Mouse (Mus musculus) limb, embryonic 15.5 days (tissue): Measurements from ENCODE around the gene Nedd1. TPM values are rescaled to one million over a fixed set of nuclear protein-coding genes. Genes with fewer than 3 reads are reported as not detected.

ENCODE experiments used
- ATAC-seq: fragments of 200-750 bp; cut with Nextera tagmentation; 2 replicates; pipeline ENCODE4 v1.8.0; 2017; ENCODE audit warnings: low read depth, moderate TSS enrichment; ENCODE audit not compliant: insufficient number of reproducible peaks, low FRiP score, low TSS enrichment
- H3K27ac ChIP-seq: fragments of 300-500 bp; sonication (generic); 2 replicates; pipeline ENCODE4 v1.5.1; 2015; ENCODE audit warnings: moderate library complexity, mild to moderate bottlenecking, inconsistent platforms
- H3K27me3 ChIP-seq: fragments of 300-500 bp; sonication (generic); 2 replicates; pipeline ENCODE4 v1.6.1; 2015; ENCODE audit warnings: inconsistent platforms
- H3K36me3 ChIP-seq: fragments of 300-500 bp; sonication (generic); 2 replicates; pipeline ENCODE4 v1.6.1; 2015; ENCODE audit warnings: inconsistent platforms
- H3K4me1 ChIP-seq: fragments of 300-500 bp; sonication (generic); 2 replicates; pipeline ENCODE4 v1.6.1; 2015; ENCODE audit warnings: inconsistent platforms
- H3K4me2 ChIP-seq: fragments of 300-500 bp; sonication (generic); 2 replicates; pipeline ENCODE4 v1.6.1; 2015; ENCODE audit warnings: mild to moderate bottlenecking, inconsistent platforms
- H3K4me3 ChIP-seq: fragments of 300-500 bp; sonication (generic); 2 replicates; pipeline ENCODE4 v1.5.1; 2015; ENCODE audit warnings: mild to moderate bottlenecking, inconsistent platforms
- H3K9ac ChIP-seq: fragments of 300-500 bp; sonication (generic); 2 replicates; pipeline ENCODE4 v1.6.1; 2015; ENCODE audit warnings: inconsistent platforms
- H3K9me3 ChIP-seq: fragments of 300-500 bp; sonication (generic); 2 replicates; pipeline ENCODE4 v1.6.1; 2016; ENCODE audit warnings: inconsistent platforms
- WGBS: fragments of 180-500 bp; shearing (Covaris S2); methylation state at CpG from one replicate; pipeline ENCODE4 v1.1.7; 2015; 5-methylcytosine and 5-hydroxymethylcytosine counted together
- polyA plus RNA-seq: library from polyadenylated mRNA; unstranded; fragments of >200 nt; fragmentation: Nextera tagmentation; extraction: Ambion mirVana; gene quantifications from 2 replicates; pipeline ENCODE4 v1.2.1, GENCODE M21; 2015

The Nedd1 gene
- polyA plus RNA-seq, 1 experiment from 2014 or later: 38.4 TPM

- Histone ChIP-seq H3K36me3 (no peaks in the 10 kb centered on the region), H3K9ac (no peak overlapping the region), H3K9me3 (no peaks in the 10 kb centered on the region), H3K27ac (no peak overlapping the region), H3K4me2 (no peak overlapping the region), H3K27me3 (no peaks in the 10 kb centered on the region), H3K4me1 (no peaks in the 10 kb centered on the region), H3K4me3 (no peak overlapping the region)
- ATAC-seq: no peak
- WGBS: 80% methylated on average over 8 of the region's 8 CpGs
These were observed 73.1 kb downstream of the Nedd1 start for GRCm38 (mm10) chr10:92649096-92649495.

GRCm38 (mm10) chr10:92647691-92648090 lies 74.5 kb downstream of the Nedd1 start:
- Histone ChIP-seq H3K36me3 (no peaks in the 10 kb centered on the region), H3K27me3 (no peaks in the 10 kb centered on the region), H3K4me1 (no peaks in the 10 kb centered on the region), H3K4me3 (no peak overlapping the region), H3K4me2 (no peak overlapping the region), H3K27ac (no peak overlapping the region), H3K9ac (no peak overlapping the region), H3K9me3 (no peaks in the 10 kb centered on the region)
- WGBS: 70% methylated on average over 2 of the region's 2 CpGs
- ATAC-seq: no peak; the same call in 1 of the 2 replicates

- ATAC-seq: no peak
- 68% methylated on average over 8 of the region's 8 CpGs for WGBS
- H3K27me3 ChIP-seq: no peaks in the 10 kb centered on the region
- H3K36me3 ChIP-seq: no peaks in the 10 kb centered on the region
- H3K4me3 ChIP-seq: no peak overlapping the region
- no peak overlapping the region for H3K4me2 ChIP-seq
- no peak overlapping the region for H3K27ac ChIP-seq
- no peaks in the 10 kb centered on the region for H3K4me1 ChIP-seq
- no peaks in the 10 kb centered on the region for H3K9me3 ChIP-seq
- no peak overlapping the region for H3K9ac ChIP-seq
These were observed 78.2 kb downstream of the Nedd1 start for GRCm38 (mm10) chr10:92643995-92644394.

- H3K27me3 ChIP-seq: no peaks in the 10 kb centered on the region
- H3K4me2 ChIP-seq: no peak overlapping the region
- no peak overlapping the region for H3K9ac ChIP-seq
- H3K4me3 ChIP-seq: no peak overlapping the region
- no peaks in the 10 kb centered on the region for H3K36me3 ChIP-seq
- H3K4me1 ChIP-seq: no peaks in the 10 kb centered on the region
- H3K9me3 ChIP-seq: peaks cover 4% of the 10 kb centered on the region; the same call in 1 of the 2 replicates
- no peak overlapping the region for H3K27ac ChIP-seq
- no peak for ATAC-seq
These were observed 81.2 kb downstream of the Nedd1 start for GRCm38 (mm10) chr10:92641032-92641431.
